Mouse (Mus musculus): ENCODE data around the gene Tpp1. TPM values are rescaled to one million over a fixed set of nuclear protein-coding genes. Genes with fewer than 3 reads are reported as not detected.
"Not testable (repeated sequence)": the region's sequence is repeated elsewhere in the genome, so short reads cannot be mapped to it uniquely, and the experiment has no call there.

Gene Tpp1
- total and polyA plus RNA-seq, 3 experiments = 42.1 to 66.1 (median 50.3) TPM

- Histone ChIP-seq H3K27me3 (ENCODE audit: control insufficient read depth, insufficient read depth, low read length) (no peaks in the 10 kb centered on the region), H3K79me2 (replicated peaks; ENCODE audit: control insufficient read depth, insufficient read depth, low read length) (no peaks in the 10 kb centered on the region; the same call in 1 of the 2 replicates), H3K4me3 (peak within 1 kb of the TSS; percentile 83), H3K36me3 (ENCODE audit: control insufficient read depth, insufficient read depth, low read length) (peaks cover 6% of the 10 kb centered on the region), H3K9ac (ENCODE audit: low read depth, low read length) (peak within 1 kb of the TSS; percentile 88), H3K4me1 (ENCODE audit: control insufficient read depth, insufficient read depth, low read length) (peaks cover 6% of the 10 kb centered on the region), H3K27ac (peak within 1 kb of the TSS; percentile 99)
- intact Hi-C loops (cut with DNase I) = loop anchor here (2.0 to 10.0 kb wide), 3 partner anchors 74 to 182 kb away; partner anchors contain the start of genes Mrpl17, Smpd1 and Trim3
- under 1% methylated on average over 30 of the region's 30 CpGs for WGBS
- TF ChIP-seq EP300 (IDR thresholded peaks at IDR 0.05; ENCODE audit: insufficient read depth, low read depth, low read length) = no peak
- TF ChIP-seq CTCF (IDR thresholded peaks at IDR 0.05) = no peak
- TF ChIP-seq POLR2A (IDR thresholded peaks at IDR 0.05; ENCODE audit: insufficient read depth, low read depth, low read length) = no peak
- peak; percentile 68 to 79 for DNase-seq
These were observed 15.0 kb downstream of the Tpp1 start, which contains the start of gene Rrp8 for GRCm38 (mm10) chr7:105736911-105737521. Rrp8 (minus strand) TSS chr7:105737385.

GRCm38 (mm10) chr7:105736264-105736901 lies 15.7 kb downstream of the Tpp1 start, which contains the start of gene Ilk:
Ilk (plus strand) TSS chr7:105736592.
- Histone ChIP-seq H3K27ac (peak within 1 kb of the TSS; percentile 99), H3K4me3 (peak within 1 kb of the TSS; percentile 83), H3K4me1 (ENCODE audit: control insufficient read depth, insufficient read depth, low read length) (peaks cover 6% of the 10 kb centered on the region), H3K9ac (ENCODE audit: low read depth, low read length) (peak within 1 kb of the TSS; percentile 88), H3K79me2 (replicated peaks; ENCODE audit: control insufficient read depth, insufficient read depth, low read length) (no peaks in the 10 kb centered on the region; the same call in 1 of the 2 replicates), H3K36me3 (ENCODE audit: control insufficient read depth, insufficient read depth, low read length) (peaks cover 6% of the 10 kb centered on the region), H3K27me3 (ENCODE audit: control insufficient read depth, insufficient read depth, low read length) (no peaks in the 10 kb centered on the region)
- peak; percentile 78 for TF ChIP-seq POLR2A (IDR thresholded peaks at IDR 0.05; ENCODE audit: insufficient read depth, low read depth, low read length)
- no peak for TF ChIP-seq CTCF (IDR thresholded peaks at IDR 0.05)
- DNase-seq = peak; percentile 94 to 96
- intact Hi-C loops (cut with DNase I) = loop anchor here (2.0 to 10.0 kb wide), 3 partner anchors 74 to 182 kb away; partner anchors contain the start of genes Mrpl17, Smpd1 and Trim3
- WGBS = under 1% methylated on average over 58 of the region's 62 CpGs

- H3K9ac ChIP-seq (ENCODE audit: low read depth, low read length) = peak overlapping the region; percentile 86; the same call in 1 of the 2 replicates
- 49% methylated on average over 4 of the region's 4 CpGs for WGBS
- peak overlapping the region; percentile 83; the same call in 1 of the 2 replicates for H3K4me3 ChIP-seq
- intact Hi-C loops (cut with DNase I) = loop anchor here (10.0 kb wide), 1 partner anchor 181 kb away; the partner anchor contains the start of gene Smpd1
- H3K27me3 ChIP-seq (ENCODE audit: control insufficient read depth, insufficient read depth, low read length); H3K36me3 ChIP-seq (ENCODE audit: control insufficient read depth, insufficient read depth, low read length); H3K4me1 ChIP-seq (ENCODE audit: control insufficient read depth, insufficient read depth, low read length); H3K79me2 ChIP-seq (replicated peaks; ENCODE audit: control insufficient read depth, insufficient read depth, low read length): not testable (repeated sequence)
- peak in 1 of 2 experiments; percentile 15 for DNase-seq
- H3K27ac ChIP-seq = peak overlapping the region; percentile 99
These were observed 16.6 kb downstream of the Tpp1 start for GRCm38 (mm10) chr7:105735464-105735863.

- Histone ChIP-seq H3K4me3 (no peak overlapping the region), H3K36me3 (ENCODE audit: control insufficient read depth, insufficient read depth, low read length) (peaks cover 6% of the 10 kb centered on the region), H3K27me3 (ENCODE audit: control insufficient read depth, insufficient read depth, low read length) (no peaks in the 10 kb centered on the region), H3K9ac (ENCODE audit: low read depth, low read length) (no peak overlapping the region), H3K27ac (no peak overlapping the region), H3K4me1 (ENCODE audit: control insufficient read depth, insufficient read depth, low read length) (peaks cover 6% of the 10 kb centered on the region), H3K79me2 (replicated peaks; ENCODE audit: control insufficient read depth, insufficient read depth, low read length) (no peaks in the 10 kb centered on the region; the same call in 1 of the 2 replicates)
- no peak for TF ChIP-seq EP300 (IDR thresholded peaks at IDR 0.05; ENCODE audit: insufficient read depth, low read depth, low read length)
- no peak for TF ChIP-seq POLR2A (IDR thresholded peaks at IDR 0.05; ENCODE audit: insufficient read depth, low read depth, low read length)
- no peak for TF ChIP-seq CTCF (IDR thresholded peaks at IDR 0.05)
- intact Hi-C loops (cut with DNase I) = loop anchor here (10.0 kb wide), 1 partner anchor 180 kb away; the partner anchor contains the start of gene Smpd1
- 81% methylated on average over 8 of the region's 8 CpGs for WGBS
- no peak for DNase-seq
These were observed 17.2 kb downstream of the Tpp1 start for GRCm38 (mm10) chr7:105734826-105735225.

GRCm38 (mm10) chr7:105733836-105734235 lies 18.2 kb downstream of the Tpp1 start:
- Histone ChIP-seq H3K4me3 (no peak overlapping the region), H3K27ac (no peak overlapping the region), H3K79me2 (replicated peaks; ENCODE audit: control insufficient read depth, insufficient read depth, low read length) (no peaks in the 10 kb centered on the region; the same call in 1 of the 2 replicates), H3K36me3 (ENCODE audit: control insufficient read depth, insufficient read depth, low read length) (peaks cover 1% of the 10 kb centered on the region), H3K9ac (ENCODE audit: low read depth, low read length) (no peak overlapping the region), H3K4me1 (ENCODE audit: control insufficient read depth, insufficient read depth, low read length) (peaks cover 6% of the 10 kb centered on the region), H3K27me3 (ENCODE audit: control insufficient read depth, insufficient read depth, low read length) (no peaks in the 10 kb centered on the region)
- 94% methylated on average over 11 of the region's 11 CpGs for WGBS
- DNase-seq = peak in 1 of 2 experiments; percentile 14
- intact Hi-C loops (cut with DNase I) = loop anchor here (10.0 kb wide), 1 partner anchor 179 kb away; the partner anchor contains the start of gene Smpd1
- TF ChIP-seq CTCF (IDR thresholded peaks at IDR 0.05) (no peak), POLR2A (IDR thresholded peaks at IDR 0.05; ENCODE audit: insufficient read depth, low read depth, low read length) (no peak), EP300 (IDR thresholded peaks at IDR 0.05; ENCODE audit: insufficient read depth, low read depth, low read length) (no peak)
